Mouse (Mus musculus) right cerebral cortex, adult 2 months (tissue): ENCODE measurements at regions not wholly inside any gene's neighbourhood (a gene's known extent, or its start where the extent isn't known, plus 50 kb on each side); places are given as distances from the start of the nearest gene placed in this dataset.
"Not testable (repeated sequence)": the region's sequence is repeated elsewhere in the genome, so short reads cannot be mapped to it uniquely, and the experiment has no call there.

Source experiments
- DNase-seq, 2 experiments: peaks; one replicate each; pipeline ENCODE4 v3.0.0; 2021 to 2022; ENCODE audit warnings: low spot score in 2 of 2

- DNase-seq = peak; percentile 24 to 39
Observed at GRCm38 (mm10) chr17:52351293-52351692, 251.2 kb upstream of the Kcnh8 start.

- no peak for DNase-seq
Observed at GRCm38 (mm10) chr17:52350696-52351095, 251.8 kb upstream of the Kcnh8 start.

GRCm38 (mm10) chr17:52349872-52350271 lies 252.6 kb upstream of the Kcnh8 start:
- no peak for DNase-seq

GRCm38 (mm10) chr17:52348481-52349083 lies 253.9 kb upstream of the Kcnh8 start:
- DNase-seq = peak; percentile 13 to 22

GRCm38 (mm10) chr17:52320586-52320985 lies 281.9 kb upstream of the Kcnh8 start:
- no peak for DNase-seq

- DNase-seq = no peak
Observed at GRCm38 (mm10) chr17:52316976-52317375, 285.5 kb upstream of the Kcnh8 start.

GRCm38 (mm10) chr17:52315879-52316278 lies 286.6 kb upstream of the Kcnh8 start:
- no peak for DNase-seq

GRCm38 (mm10) chr17:52315456-52315855 lies 287.1 kb upstream of the Kcnh8 start:
- not testable (repeated sequence) for DNase-seq

GRCm38 (mm10) chr17:52312043-52312442 lies 290.5 kb upstream of the Kcnh8 start:
- DNase-seq = no peak

- no peak for DNase-seq
Observed at GRCm38 (mm10) chr17:52308789-52309188, 293.7 kb upstream of the Kcnh8 start.

GRCm38 (mm10) chr17:52304133-52304532 lies 298.4 kb upstream of the Kcnh8 start:
- DNase-seq = no peak

GRCm38 (mm10) chr17:52303320-52303719 lies 299.2 kb upstream of the Kcnh8 start:
- DNase-seq = no peak

- DNase-seq = no peak
Observed at GRCm38 (mm10) chr17:52299769-52300168, 302.7 kb upstream of the Kcnh8 start.

GRCm38 (mm10) chr17:52285392-52285791 lies 317.1 kb upstream of the Kcnh8 start:
- no peak for DNase-seq

- DNase-seq = no peak
Observed at GRCm38 (mm10) chr17:52282264-52282663, 320.2 kb upstream of the Kcnh8 start.

GRCm38 (mm10) chr17:52278523-52278922 lies 324.0 kb upstream of the Kcnh8 start:
- DNase-seq = no peak

GRCm38 (mm10) chr17:52268792-52269191 lies 333.7 kb upstream of the Kcnh8 start:
- no peak for DNase-seq

GRCm38 (mm10) chr17:52251284-52251683 lies 351.2 kb upstream of the Kcnh8 start:
- DNase-seq = peak in 1 of 2 experiments; percentile 4

GRCm38 (mm10) chr17:52225584-52225983 lies 376.9 kb upstream of the Kcnh8 start:
- no peak for DNase-seq

GRCm38 (mm10) chr17:52220422-52220821 lies 382.1 kb upstream of the Kcnh8 start:
- DNase-seq = no peak

- DNase-seq = no peak
Observed at GRCm38 (mm10) chr17:52217411-52217810, 384.3 kb upstream of the Satb1 start.

GRCm38 (mm10) chr17:52212944-52213343 lies 379.9 kb upstream of the Satb1 start:
- no peak for DNase-seq

- no peak for DNase-seq
Observed at GRCm38 (mm10) chr17:52210483-52210882, 377.4 kb upstream of the Satb1 start.

GRCm38 (mm10) chr17:52197731-52198130 lies 364.6 kb upstream of the Satb1 start:
- no peak for DNase-seq
